Mouse (Mus musculus): ENCODE measurements around the gene Trem3. TPM values are rescaled to one million over a fixed set of nuclear protein-coding genes. Genes with fewer than 3 reads are reported as not detected.

Trem3 gene
- total RNA-seq, 2 experiments from 2014 or later: not detected

DNA sequence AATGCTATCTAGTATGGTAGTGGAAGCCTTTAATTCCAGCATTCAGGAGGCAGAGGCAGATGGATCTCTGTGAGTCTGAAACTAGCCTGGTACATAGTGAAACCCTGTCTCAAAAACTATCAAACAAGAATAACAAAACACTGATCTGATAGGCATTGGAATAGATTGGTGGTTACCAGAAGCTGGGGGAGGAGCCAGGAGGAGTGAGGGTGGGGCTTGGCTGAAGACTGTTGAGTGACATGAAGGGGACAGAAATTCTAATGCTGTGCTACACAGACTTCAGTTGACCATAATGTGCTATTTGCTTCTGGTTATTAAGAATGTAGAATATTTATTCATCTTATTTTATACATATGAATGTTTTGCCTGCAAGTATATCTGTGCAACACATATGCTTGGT is 20.7 kb downstream of the Trem3 start:
- no peak for DNase-seq (ENCODE audit: extremely low spot score in 1 of 2, low spot score in 1 of 2)

- DNase-seq (ENCODE audit: extremely low spot score in 1 of 2, low spot score in 1 of 2): no peak
These were observed 22.3 kb downstream of the Trem3 start for GRCm38 (mm10) chr17:48269833-48270232.

DNA sequence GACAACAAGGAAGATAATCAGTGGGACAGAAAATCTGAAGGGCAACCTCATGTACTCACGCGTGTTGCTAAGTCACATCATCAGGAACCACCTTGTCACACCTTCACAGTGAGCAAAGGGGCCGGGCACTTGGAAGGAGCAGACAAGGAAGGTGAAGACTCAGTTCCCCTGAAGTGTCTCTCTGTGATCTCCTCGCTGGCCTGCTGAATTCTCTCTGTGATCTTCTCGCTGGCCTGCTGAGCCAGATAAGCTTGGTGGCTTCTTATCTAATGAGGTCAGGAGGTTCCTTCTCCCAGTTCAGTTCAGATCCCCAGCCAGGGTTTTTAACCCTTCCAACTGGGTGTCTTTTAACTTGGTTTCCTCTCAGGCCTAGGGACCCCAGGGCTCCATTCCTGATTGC is 24.6 kb downstream of the Trem3 start:
- DNase-seq (ENCODE audit: extremely low spot score in 1 of 2, low spot score in 1 of 2): no peak

- DNase-seq (ENCODE audit: extremely low spot score in 1 of 2, low spot score in 1 of 2): no peak
These were observed 25.0 kb downstream of the Trem3 start for GRCm38 (mm10) chr17:48272598-48272997.

DNA sequence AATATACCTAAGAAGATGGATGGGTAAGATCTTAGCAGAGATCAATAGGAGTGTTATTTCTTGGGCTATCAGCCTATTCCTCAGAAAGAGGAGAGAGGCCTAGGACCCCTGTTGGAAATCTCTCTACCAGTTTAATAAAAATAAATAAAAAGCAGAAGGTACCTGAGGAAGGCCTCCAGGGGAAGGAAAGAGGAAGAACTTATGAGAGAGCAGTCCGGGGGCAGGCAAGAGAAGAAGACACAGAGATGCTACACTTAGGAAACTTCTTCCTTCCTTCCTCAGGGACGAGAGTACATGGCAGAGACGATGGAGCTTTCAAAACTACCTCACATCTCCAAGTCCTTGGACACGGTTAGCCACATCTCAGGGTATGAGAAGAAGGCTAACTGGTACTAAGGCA is 26.5 kb downstream of the Trem3 start:
- DNase-seq (ENCODE audit: extremely low spot score in 1 of 2, low spot score in 1 of 2): no peak

- DNase-seq (ENCODE audit: extremely low spot score in 1 of 2, low spot score in 1 of 2): peak; percentile 63 to 88
These were observed 27.3 kb downstream of the Trem3 start for GRCm38 (mm10) chr17:48274885-48275284.

DNA sequence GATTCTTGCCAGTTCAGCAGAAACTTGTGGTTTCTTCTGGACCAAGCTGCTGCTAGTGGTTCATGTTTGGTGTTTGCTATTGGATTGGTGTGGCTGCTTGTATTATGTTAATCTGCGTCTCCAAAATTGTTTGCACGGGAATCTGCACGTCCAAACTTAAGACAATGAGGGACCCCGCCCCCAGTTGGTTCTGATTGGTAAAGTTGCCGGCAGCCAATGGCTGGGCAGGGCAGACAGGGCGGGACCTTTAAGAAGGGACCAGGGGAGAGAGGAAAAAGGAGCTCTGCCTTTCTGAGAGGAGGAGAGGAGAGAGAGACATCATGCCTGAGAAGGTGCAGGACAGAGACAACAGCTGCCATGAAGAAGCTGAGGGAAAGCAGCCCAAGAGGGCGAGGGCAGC is 28.2 kb downstream of the Trem3 start:
- DNase-seq (ENCODE audit: extremely low spot score in 1 of 2, low spot score in 1 of 2): no peak

DNA sequence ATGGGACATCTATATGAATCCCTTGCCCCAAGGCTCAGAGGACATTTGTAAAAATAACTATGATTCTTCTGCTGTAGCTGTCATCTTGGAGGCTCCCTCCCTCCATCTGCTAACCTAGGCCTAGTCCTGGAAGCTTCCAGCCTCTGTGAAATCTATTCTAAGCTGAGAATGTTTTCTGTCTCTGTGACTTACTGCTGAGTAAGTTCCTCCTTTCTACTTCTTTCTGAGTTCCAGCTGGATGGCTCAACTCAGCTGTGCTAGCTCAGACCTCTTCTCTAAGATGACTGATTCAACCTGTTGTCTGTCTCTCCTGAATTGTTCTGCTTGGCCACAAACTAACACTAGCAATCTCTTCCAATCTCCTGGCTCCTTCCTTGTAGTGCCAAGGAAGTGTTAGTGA is 30.8 kb downstream of the Trem3 start:
- DNase-seq (ENCODE audit: extremely low spot score in 1 of 2, low spot score in 1 of 2): no peak

- DNase-seq (ENCODE audit: extremely low spot score in 1 of 2, low spot score in 1 of 2): no peak
These were observed 31.4 kb downstream of the Trem3 start for GRCm38 (mm10) chr17:48279002-48279401.

DNA sequence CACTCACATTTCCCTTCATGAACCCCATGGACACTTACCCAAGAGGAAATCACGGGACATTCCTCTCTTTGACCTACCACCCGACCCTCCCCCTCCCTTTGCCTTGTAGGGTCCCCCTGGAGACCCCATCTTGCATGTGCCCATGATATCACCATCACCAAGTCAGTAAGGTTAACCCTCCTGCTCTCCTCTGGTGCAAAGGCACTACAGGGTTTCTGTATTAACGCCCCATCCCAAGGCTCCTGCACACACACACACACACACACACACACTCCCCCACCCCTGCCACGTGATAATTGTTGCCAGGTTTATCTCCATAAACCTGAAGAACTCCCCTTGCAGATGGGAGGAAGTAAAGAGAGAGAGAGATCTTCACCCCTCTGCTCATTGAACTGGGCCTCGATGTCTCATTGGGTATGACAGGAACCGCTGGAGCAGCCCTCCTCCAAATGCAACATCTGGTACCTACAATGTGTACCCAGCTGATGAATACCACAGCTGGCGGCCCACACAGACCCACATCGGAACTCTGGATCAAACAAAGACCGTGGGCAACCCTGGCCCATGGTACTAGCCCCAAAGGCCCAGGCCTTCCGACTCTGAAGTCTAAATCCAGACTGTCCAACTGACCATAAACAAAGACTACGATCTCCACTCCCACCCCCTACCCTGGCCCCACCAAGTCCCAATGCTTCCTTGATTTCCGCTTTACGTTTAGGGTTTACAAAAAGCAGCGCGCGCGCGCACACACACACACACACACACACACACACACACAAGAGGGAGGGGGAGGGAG is 33.6 kb downstream of the Trem3 start:
- no peak for DNase-seq (ENCODE audit: extremely low spot score in 1 of 2, low spot score in 1 of 2)

DNA sequence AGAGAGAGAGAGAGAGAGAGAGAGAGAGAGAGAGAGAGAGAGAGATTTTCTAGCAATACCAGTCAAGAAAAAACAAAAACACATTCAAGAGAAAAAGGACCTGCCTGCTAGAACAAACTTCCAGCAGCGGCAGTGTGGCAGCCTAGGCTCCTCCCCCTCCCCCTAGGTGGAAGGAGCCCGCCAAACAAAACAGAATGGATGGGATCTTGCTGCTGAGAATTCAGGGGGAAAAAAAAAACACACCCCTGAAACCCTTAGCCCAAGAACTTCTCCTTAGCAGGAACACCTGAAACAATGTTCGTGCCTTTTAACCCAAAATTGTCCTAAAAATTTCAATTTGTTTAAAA is 34.1 kb downstream of the Trem3 start:
- no peak for DNase-seq (ENCODE audit: extremely low spot score in 1 of 2, low spot score in 1 of 2)

- DNase-seq (ENCODE audit: extremely low spot score in 1 of 2, low spot score in 1 of 2): no peak
These were observed 39.2 kb downstream of the Trem3 start for GRCm38 (mm10) chr17:48286765-48287164.

GRCm38 (mm10) chr17:48287276-48287675 is 39.7 kb downstream of the Trem3 start:
- DNase-seq (ENCODE audit: extremely low spot score in 1 of 2, low spot score in 1 of 2): no peak

DNA sequence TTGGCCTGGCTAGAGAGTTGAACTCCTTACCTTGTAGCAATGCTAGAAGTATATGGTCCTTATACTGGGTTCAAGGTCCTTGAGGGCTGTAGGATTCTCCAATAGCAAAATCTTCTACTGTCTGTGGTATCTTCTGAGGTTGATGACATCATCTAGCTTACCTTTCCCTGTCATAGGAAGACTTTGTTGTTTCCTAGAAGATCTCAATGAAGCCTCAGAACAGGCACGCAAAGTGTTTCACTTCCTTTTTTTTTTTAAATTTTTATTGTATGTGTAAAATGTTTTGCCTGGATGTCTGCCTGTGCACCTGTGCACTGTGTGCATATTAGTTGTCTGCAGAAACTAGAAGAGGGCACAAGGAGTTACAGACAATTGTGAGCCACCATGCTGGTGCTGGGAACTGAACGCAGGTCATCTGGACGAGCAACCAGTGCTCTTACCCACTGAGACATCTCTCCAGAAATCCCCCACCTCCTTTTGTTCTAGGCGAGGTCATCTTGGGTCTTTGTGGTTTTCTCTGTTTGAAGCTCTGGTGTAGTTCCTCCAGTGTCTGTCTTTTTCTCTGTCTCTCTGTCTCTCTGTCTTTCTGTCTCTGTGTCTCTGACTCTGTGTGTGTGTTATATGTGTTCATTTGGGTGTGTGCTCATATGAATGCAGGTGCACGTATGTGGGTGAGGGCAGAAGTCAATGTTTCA is 46.1 kb downstream of the Trem3 start:
- no peak for DNase-seq (ENCODE audit: extremely low spot score in 1 of 2, low spot score in 1 of 2)

DNA sequence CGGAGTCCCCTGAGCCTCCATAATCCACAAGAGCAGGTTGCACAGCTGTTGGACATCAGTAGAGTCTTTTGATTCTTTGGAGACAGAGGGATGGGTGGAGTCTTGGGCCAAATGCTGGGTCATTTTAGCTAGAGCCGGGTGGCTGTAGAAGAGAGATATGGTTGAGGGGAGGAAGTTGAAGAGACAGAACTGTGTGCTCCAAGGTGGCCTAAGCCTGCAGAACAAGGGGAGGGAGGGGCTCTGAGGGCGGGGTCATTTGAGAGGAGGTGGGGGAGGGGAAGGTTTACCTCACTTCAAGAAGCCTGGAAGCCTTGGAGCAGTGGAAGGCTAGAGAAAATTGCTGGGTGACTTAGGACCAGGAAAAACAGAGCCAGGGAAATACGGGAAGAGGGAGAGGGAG is 51.6 kb downstream of the Trem3 start, which contains the start of gene Treml2:
Treml2 (plus strand) TSS at position 296 of the 400 bp plus-strand sequence.
- DNase-seq (ENCODE audit: extremely low spot score in 1 of 2, low spot score in 1 of 2): no peak

DNA sequence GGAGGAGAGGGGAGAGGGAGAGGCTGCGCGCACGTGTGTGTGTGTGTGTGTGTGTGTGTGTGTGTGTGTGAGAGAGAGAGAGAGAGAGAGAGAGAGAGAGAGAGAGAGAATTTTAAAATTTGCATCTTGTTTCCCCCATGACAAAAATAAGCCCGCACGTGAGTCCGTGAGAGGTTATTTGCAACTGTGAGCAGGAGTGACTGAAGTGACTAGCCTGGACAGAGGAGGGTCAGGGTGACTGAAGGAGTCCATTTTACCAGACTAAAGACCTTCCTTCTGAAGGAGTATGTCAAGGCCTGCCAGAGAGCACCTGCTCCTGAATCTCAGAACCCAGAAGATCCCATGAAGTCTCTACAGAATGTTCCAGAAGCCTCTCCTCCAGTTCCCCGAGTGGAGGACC is 52.2 kb downstream of the Trem3 start:
- no peak for DNase-seq (ENCODE audit: extremely low spot score in 1 of 2, low spot score in 1 of 2)

DNA sequence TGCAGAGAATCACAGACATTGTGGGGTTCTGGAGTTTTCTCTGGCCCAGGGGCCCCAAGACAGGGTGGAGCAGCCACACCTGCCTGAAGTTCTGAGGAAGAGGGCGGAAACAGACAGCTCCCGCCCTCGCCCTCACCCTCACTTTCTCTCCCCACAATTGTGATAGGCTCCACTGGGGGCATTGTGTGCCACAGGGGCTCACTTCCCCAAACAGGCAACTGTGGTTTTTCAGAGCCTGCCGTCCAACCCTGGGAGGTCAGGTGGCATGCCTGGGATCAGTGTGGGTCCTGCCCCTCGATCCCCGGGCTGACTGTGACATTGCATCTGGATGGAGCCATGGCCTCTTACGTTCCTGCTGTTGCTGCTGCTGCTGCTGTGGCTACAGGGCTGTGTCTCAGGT is 52.6 kb downstream of the Trem3 start:
- no peak for DNase-seq (ENCODE audit: extremely low spot score in 1 of 2, low spot score in 1 of 2)

DNA sequence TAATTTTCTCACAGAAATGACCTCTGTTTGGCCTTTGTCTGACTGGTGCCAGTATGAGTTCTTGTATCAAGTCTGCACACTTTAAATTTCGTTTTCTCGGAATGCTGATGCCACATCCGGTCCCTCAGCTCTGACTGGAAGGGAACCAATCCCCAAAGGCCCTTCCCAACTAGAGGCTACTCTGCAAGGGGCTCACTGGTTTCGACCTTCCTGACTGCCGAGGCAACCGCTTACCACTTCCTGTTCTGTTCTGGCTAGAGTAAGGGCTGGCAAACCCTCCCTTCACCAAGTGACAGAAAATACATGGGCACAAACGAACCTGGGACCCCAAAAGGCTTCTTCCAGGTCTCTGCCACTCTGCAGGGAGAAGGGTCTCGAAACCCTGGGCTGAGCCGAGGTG is 53.3 kb downstream of the Trem3 start:
- DNase-seq (ENCODE audit: extremely low spot score in 1 of 2, low spot score in 1 of 2): no peak

GRCm38 (mm10) chr17:48301792-48302191 is 54.2 kb downstream of the Trem3 start:
- no peak for DNase-seq (ENCODE audit: extremely low spot score in 1 of 2, low spot score in 1 of 2)

Data from layer of hippocampus, postnatal 25 days (tissue).